Mouse (Mus musculus): ENCODE measurements at regions not wholly inside any gene's neighbourhood (a gene's known extent, or its start where the extent isn't known, plus 50 kb on each side); places are given as distances from the start of the nearest gene placed in this dataset.

DNA sequence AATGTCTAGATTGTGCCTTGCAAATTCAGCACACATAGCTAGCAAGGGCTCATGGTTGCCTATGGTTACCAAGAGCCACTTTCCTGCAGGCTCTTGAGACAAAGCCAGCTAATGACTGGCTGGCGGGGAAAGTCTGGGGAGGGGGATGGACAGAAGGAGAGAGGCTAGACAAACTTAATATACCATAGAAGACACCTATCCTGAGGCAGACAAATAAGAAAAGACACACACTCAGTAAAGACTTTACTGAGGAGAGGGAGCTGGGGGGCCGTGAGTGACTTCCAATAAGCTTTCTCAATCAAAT is 91.6 kb upstream of the Arhgap21 start:
- TF ChIP-seq HCFC1 (IDR thresholded peaks at IDR 0.05; ENCODE audit: borderline replicate concordance, insufficient read depth, low read length) (no peak), ZC3H11A (IDR thresholded peaks at IDR 0.05; ENCODE audit: borderline replicate concordance, low read depth, low read length) (no peak), MAFK (IDR thresholded peaks at IDR 0.05; ENCODE audit: insufficient read depth, low read depth, low read length) (no peak), ZNF384 (IDR thresholded peaks at IDR 0.05; ENCODE audit: low read depth, low read length) (no peak), CHD2 (IDR thresholded peaks at IDR 0.05; ENCODE audit: low read depth, low read length) (no peak)
- Histone ChIP-seq H3K36me3 (ENCODE audit: control insufficient read depth, insufficient read depth, low read length, poor library complexity, severe bottlenecking) (no peaks in the 10 kb centered on the region), H3K9me3 (ENCODE audit: control insufficient read depth, insufficient read depth, low read depth, low read length) (no peaks in the 10 kb centered on the region), H3K4me1 (ENCODE audit: control insufficient read depth in 2 of 2, insufficient read depth in 2 of 2, low read length in 2 of 2, poor library complexity in 1 of 2) (no peaks in the 10 kb centered on the region), H3K9ac (ENCODE audit: insufficient read depth, low read depth, low read length, poor library complexity, severe bottlenecking) (no peak overlapping the region), H3K4me3 (ENCODE audit: insufficient read depth in 1 of 2, low read depth in 1 of 2, low read length in 2 of 2, poor library complexity in 1 of 2, severe bottlenecking in 1 of 2) (no peak overlapping the region), H3K27ac (ENCODE audit: insufficient read depth, low read depth, low read length, poor library complexity, severe bottlenecking) (no peak overlapping the region)
- in situ Hi-C loops (cut with MboI; ENCODE audit: low sequenced_read_pairs in 2 of 2, unreplicated experiment in 2 of 2), result no loop called here
- DNase-seq (ENCODE audit: low read depth, low spot score), result no peak

DNA sequence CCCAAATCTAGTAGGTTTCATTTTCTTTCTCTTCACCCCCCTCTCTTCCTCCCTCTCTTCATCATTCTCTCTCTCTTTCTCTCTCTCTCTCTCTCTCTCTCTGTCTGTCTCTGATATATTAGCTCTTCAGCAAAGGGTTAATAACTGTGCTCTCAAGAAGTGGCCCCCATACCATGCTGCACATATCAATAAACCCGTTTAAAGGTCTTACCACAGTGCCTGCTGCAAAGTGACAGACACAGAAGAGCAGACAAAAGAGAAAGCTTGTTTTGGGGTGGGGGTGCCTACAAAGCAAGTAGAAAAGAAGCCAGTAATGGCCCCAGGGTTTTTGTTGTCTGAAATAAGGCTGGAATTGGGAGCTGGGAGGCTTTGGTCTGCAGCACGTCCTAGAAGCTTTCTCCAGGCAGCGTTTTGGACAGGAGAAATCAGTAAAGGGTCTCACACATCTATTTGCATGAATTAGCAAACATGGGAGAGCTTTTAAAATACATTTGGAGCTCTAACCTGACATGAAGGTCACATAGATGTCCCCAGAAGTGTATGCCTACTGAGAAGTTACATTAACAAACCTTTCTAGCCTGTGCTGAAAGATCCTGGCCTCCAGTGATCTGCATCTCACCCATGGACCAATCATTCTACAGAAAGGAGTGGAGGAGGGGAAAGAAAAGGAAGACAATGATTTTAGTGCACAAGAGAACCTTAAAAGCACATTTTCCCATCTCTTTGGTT is 91.1 kb upstream of the Arhgap21 start:
- H3K36me3 ChIP-seq (ENCODE audit: control insufficient read depth, insufficient read depth, low read length, poor library complexity, severe bottlenecking), result no peaks in the 10 kb centered on the region
- H3K27ac ChIP-seq (ENCODE audit: insufficient read depth, low read depth, low read length, poor library complexity, severe bottlenecking), result no peak overlapping the region
- H3K9me3 ChIP-seq (ENCODE audit: control insufficient read depth, insufficient read depth, low read depth, low read length), result no peaks in the 10 kb centered on the region
- no peak for DNase-seq (ENCODE audit: low read depth, low spot score)
- in situ Hi-C loops (cut with MboI; ENCODE audit: low sequenced_read_pairs in 2 of 2, unreplicated experiment in 2 of 2), result no loop called here
- no peak overlapping the region for H3K9ac ChIP-seq (ENCODE audit: insufficient read depth, low read depth, low read length, poor library complexity, severe bottlenecking)
- TF ChIP-seq ZC3H11A (IDR thresholded peaks at IDR 0.05; ENCODE audit: borderline replicate concordance, low read depth, low read length) (no peak), MAFK (IDR thresholded peaks at IDR 0.05; ENCODE audit: insufficient read depth, low read depth, low read length) (no peak), HCFC1 (IDR thresholded peaks at IDR 0.05; ENCODE audit: borderline replicate concordance, insufficient read depth, low read length) (no peak)
- no peaks in the 10 kb centered on the region for H3K4me1 ChIP-seq (ENCODE audit: control insufficient read depth in 2 of 2, insufficient read depth in 2 of 2, low read length in 2 of 2, poor library complexity in 1 of 2)
- no peak overlapping the region for H3K4me3 ChIP-seq (ENCODE audit: insufficient read depth in 1 of 2, low read depth in 1 of 2, low read length in 2 of 2, poor library complexity in 1 of 2, severe bottlenecking in 1 of 2)

DNA sequence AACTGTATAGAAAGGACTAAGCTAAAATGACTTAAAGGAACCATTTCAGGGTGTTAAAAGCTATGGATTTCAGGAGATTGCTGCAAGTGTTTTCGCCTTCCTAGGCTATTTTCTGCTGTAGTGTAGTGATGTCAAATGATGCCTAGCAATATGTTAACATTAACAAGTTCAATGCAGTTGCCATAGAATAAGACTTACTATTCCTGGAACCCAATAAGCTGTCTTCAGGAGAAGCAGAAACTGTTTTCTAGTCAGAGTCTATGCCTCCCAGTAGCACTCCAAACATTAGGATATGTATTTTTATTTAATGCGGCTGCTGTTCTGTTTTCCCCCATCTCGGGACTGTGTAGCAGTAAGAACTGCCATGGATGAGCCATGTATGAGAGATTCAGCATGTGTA is 90.3 kb upstream of the Arhgap21 start:
- Histone ChIP-seq H3K36me3 (ENCODE audit: control insufficient read depth, insufficient read depth, low read length, poor library complexity, severe bottlenecking) (no peaks in the 10 kb centered on the region), H3K4me3 (ENCODE audit: insufficient read depth in 1 of 2, low read depth in 1 of 2, low read length in 2 of 2, poor library complexity in 1 of 2, severe bottlenecking in 1 of 2) (no peak overlapping the region), H3K4me1 (ENCODE audit: control insufficient read depth in 2 of 2, insufficient read depth in 2 of 2, low read length in 2 of 2, poor library complexity in 1 of 2) (no peaks in the 10 kb centered on the region), H3K27ac (ENCODE audit: insufficient read depth, low read depth, low read length, poor library complexity, severe bottlenecking) (no peak overlapping the region), H3K9me3 (ENCODE audit: control insufficient read depth, insufficient read depth, low read depth, low read length) (no peaks in the 10 kb centered on the region), H3K9ac (ENCODE audit: insufficient read depth, low read depth, low read length, poor library complexity, severe bottlenecking) (no peak overlapping the region)
- no peak for DNase-seq (ENCODE audit: low read depth, low spot score)
- in situ Hi-C loops (cut with MboI; ENCODE audit: low sequenced_read_pairs in 2 of 2, unreplicated experiment in 2 of 2), result no loop called here
- TF ChIP-seq ZNF384 (IDR thresholded peaks at IDR 0.05; ENCODE audit: low read depth, low read length), result no peak
- TF ChIP-seq CHD2 (IDR thresholded peaks at IDR 0.05; ENCODE audit: low read depth, low read length), result no peak
- TF ChIP-seq MAFK (IDR thresholded peaks at IDR 0.05; ENCODE audit: insufficient read depth, low read depth, low read length), result no peak
- no peak for TF ChIP-seq ZC3H11A (IDR thresholded peaks at IDR 0.05; ENCODE audit: borderline replicate concordance, low read depth, low read length)
- no peak for TF ChIP-seq HCFC1 (IDR thresholded peaks at IDR 0.05; ENCODE audit: borderline replicate concordance, insufficient read depth, low read length)

GRCm38 (mm10) chr2:21056450-21057210 is 87.9 kb upstream of the Arhgap21 start:
- H3K36me3 ChIP-seq (ENCODE audit: control insufficient read depth, insufficient read depth, low read length, poor library complexity, severe bottlenecking), result no peaks in the 10 kb centered on the region
- H3K27ac ChIP-seq (ENCODE audit: insufficient read depth, low read depth, low read length, poor library complexity, severe bottlenecking), result no peak overlapping the region
- no peak for DNase-seq (ENCODE audit: low read depth, low spot score)
- in situ Hi-C loops (cut with MboI; ENCODE audit: low sequenced_read_pairs in 2 of 2, unreplicated experiment in 2 of 2), result no loop called here
- no peak for TF ChIP-seq ZC3H11A (IDR thresholded peaks at IDR 0.05; ENCODE audit: borderline replicate concordance, low read depth, low read length)
- TF ChIP-seq CHD2 (IDR thresholded peaks at IDR 0.05; ENCODE audit: low read depth, low read length), result no peak
- no peak for TF ChIP-seq ZNF384 (IDR thresholded peaks at IDR 0.05; ENCODE audit: low read depth, low read length)
- no peak for TF ChIP-seq HCFC1 (IDR thresholded peaks at IDR 0.05; ENCODE audit: borderline replicate concordance, insufficient read depth, low read length)
- TF ChIP-seq MAFK (IDR thresholded peaks at IDR 0.05; ENCODE audit: insufficient read depth, low read depth, low read length), result no peak
- H3K9me3 ChIP-seq (ENCODE audit: control insufficient read depth, insufficient read depth, low read depth, low read length), result no peaks in the 10 kb centered on the region
- no peaks in the 10 kb centered on the region for H3K4me1 ChIP-seq (ENCODE audit: control insufficient read depth in 2 of 2, insufficient read depth in 2 of 2, low read length in 2 of 2, poor library complexity in 1 of 2)
- H3K9ac ChIP-seq (ENCODE audit: insufficient read depth, low read depth, low read length, poor library complexity, severe bottlenecking), result no peak overlapping the region
- no peak overlapping the region for H3K4me3 ChIP-seq (ENCODE audit: insufficient read depth in 1 of 2, low read depth in 1 of 2, low read length in 2 of 2, poor library complexity in 1 of 2, severe bottlenecking in 1 of 2)

Measured in ES-E14 (cell line).